In the genomic region with DNA sequence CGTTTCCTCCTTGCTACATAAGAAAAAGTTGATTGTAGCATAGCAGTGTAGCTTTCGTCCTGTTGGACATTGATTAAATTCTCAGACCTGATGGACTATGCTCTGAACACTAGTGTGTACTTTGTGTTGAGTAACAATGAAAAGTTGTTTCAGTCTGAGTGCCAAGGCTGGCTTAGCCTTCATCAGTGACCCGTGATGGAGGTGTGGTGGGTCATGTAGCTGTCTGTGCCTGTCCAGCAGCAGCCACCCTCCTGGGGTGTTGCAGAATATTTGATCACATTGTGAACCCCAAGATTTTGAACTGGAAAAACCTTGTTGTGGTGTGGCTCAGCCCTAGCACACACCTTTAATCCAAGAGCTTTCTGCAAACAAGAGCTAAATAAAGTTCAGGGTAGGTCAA, we compare ENCODE assay signal across 22 mouse cellular contexts.
DNase-seq lines count a peak whose midpoint lies in the region; ATAC-seq and TF ChIP-seq lines count a peak whose summit lies in the region.
"Had no signal": no experiment of that assay in that cellular context is flagged by ENCODE, and none has a peak within 500 bp of the region (broad histone marks: within the 10 kb centered on the region; RNA-seq: fewer than 3 reads in every experiment).

No protein-coding gene starts in this region.

- no peak overlapping the region for H3K4me2 ChIP-seq in stomach, embryonic 15.5 days
- no peak overlapping the region for H3K4me2 ChIP-seq in stomach, postnatal 0 days (replicated peaks; ENCODE audit: low read depth)
- H3K4me2 ChIP-seq in liver, embryonic 13.5 days = no peak overlapping the region
- H3K4me2 ChIP-seq: hindbrain, embryonic 14.5 days; limb, embryonic 15.5 days; midbrain, embryonic 11.5 days had no signal

- no peak overlapping the region for H3K4me3 ChIP-seq in stomach, embryonic 15.5 days (replicated peaks)
- no peak overlapping the region for H3K4me3 ChIP-seq in stomach, postnatal 0 days (ENCODE audit: low read depth, low read length)
- H3K4me3 ChIP-seq in liver, embryonic 13.5 days (replicated peaks) = no peak overlapping the region
- H3K4me3 ChIP-seq: forebrain, embryonic 10.5 days; heart, adult 2 months; limb, embryonic 15.5 days had no signal

- no peak overlapping the region for H3K27ac ChIP-seq in stomach, embryonic 15.5 days
- H3K27ac ChIP-seq in stomach, postnatal 0 days (replicated peaks) = no peak overlapping the region
- peak overlapping the region; percentile 29 for H3K27ac ChIP-seq in liver, embryonic 13.5 days
- H3K27ac ChIP-seq: forebrain, embryonic 10.5 days; heart, adult 2 months; hindbrain, embryonic 14.5 days; limb, embryonic 15.5 days had no signal

- no peaks in the 10 kb centered on the region for H3K27me3 ChIP-seq in stomach, embryonic 15.5 days (replicated peaks)
- H3K27me3 ChIP-seq in stomach, postnatal 0 days (ENCODE audit: control insufficient read depth, insufficient read depth, low read length) = no peaks in the 10 kb centered on the region
- H3K27me3 ChIP-seq in liver, embryonic 13.5 days = no peaks in the 10 kb centered on the region
- H3K27me3 ChIP-seq: limb, embryonic 15.5 days had no signal

- TF ChIP-seq CTCF in stomach, postnatal 0 days (IDR thresholded peaks at IDR 0.05; ENCODE audit: low read depth) = no peak

- TF ChIP-seq EP300 in stomach, postnatal 0 days (optimal IDR thresholded peaks at IDR 0.05) = no peak

- peak; percentile 35; the same call in 1 of the 2 replicates for ATAC-seq in stomach, embryonic 15.5 days (ENCODE audit: insufficient read depth, low FRiP score, low read depth)
- no peak; the same call in 1 of the 2 replicates for ATAC-seq in stomach, postnatal 0 days (ENCODE audit: low FRiP score, low TSS enrichment)
- ATAC-seq in liver, embryonic 13.5 days (ENCODE audit: low read depth) = peak; percentile 74
- ATAC-seq: forebrain, embryonic 16.5 days; inflammation-experienced regulatory T-cells, adult 6 months; lung, postnatal 0 days had no signal

- whole genome bisulfite sequencing in stomach, embryonic 15.5 days = 49% methylated on average over 3 of the region's 3 CpGs
- WGBS in stomach, postnatal 0 days = 44% methylated on average over 3 of the region's 3 CpGs
- WGBS in liver, embryonic 13.5 days (ENCODE audit: insufficient replicate concordance) = 53% methylated on average over 3 of the region's 3 CpGs

- no peak for DNase-seq in stomach, postnatal 0 days (ENCODE audit: low spot score)
- DNase-seq in kidney, postnatal 25 days = peak; percentile 68 to 88
- DNase-seq in liver, embryonic 13.5 days = no peak
- DNase-seq in left cerebral cortex, adult 8-10 months (ENCODE audit: low spot score in 2 of 2) = no peak
- DNase-seq in lung, postnatal 10 days = no peak
- no peak for DNase-seq in urinary bladder, postnatal 25 days (ENCODE audit: low spot score)
- DNase-seq in thymus, adult 18-20 months = no peak
- DNase-seq: cerebellum, adult 11-12 months; cerebellum, postnatal 14 days; gastrocnemius, postnatal 25 days; heart, adult 2 months; layer of hippocampus, adult 9-11 months; left cerebral cortex, postnatal 4 days; thymus, adult 2 months had no signal

- H3K9ac ChIP-seq in stomach, embryonic 15.5 days = no peak overlapping the region
- H3K9ac ChIP-seq in stomach, postnatal 0 days (ENCODE audit: low read length) = no peak overlapping the region
- H3K9ac ChIP-seq in liver, embryonic 13.5 days = no peak overlapping the region
- H3K9ac ChIP-seq: hindbrain, embryonic 14.5 days; limb, embryonic 15.5 days had no signal

- H3K4me1 ChIP-seq in stomach, embryonic 15.5 days = no peaks in the 10 kb centered on the region
- H3K4me1 ChIP-seq in stomach, postnatal 0 days (replicated peaks; ENCODE audit: control insufficient read depth, insufficient read depth) = no peaks in the 10 kb centered on the region
- no peaks in the 10 kb centered on the region for H3K4me1 ChIP-seq in liver, embryonic 13.5 days (replicated peaks)
- H3K4me1 ChIP-seq: limb, embryonic 15.5 days had no signal

- H3K36me3 ChIP-seq in stomach, embryonic 15.5 days = no peaks in the 10 kb centered on the region
- H3K36me3 ChIP-seq in stomach, postnatal 0 days (ENCODE audit: control insufficient read depth, insufficient read depth, low read length) = no peaks in the 10 kb centered on the region
- no peaks in the 10 kb centered on the region for H3K36me3 ChIP-seq in liver, embryonic 13.5 days
- H3K36me3 ChIP-seq: forebrain, embryonic 10.5 days; limb, embryonic 15.5 days had no signal

- H3K9me3 ChIP-seq in stomach, embryonic 15.5 days = no peaks in the 10 kb centered on the region
- no peaks in the 10 kb centered on the region for H3K9me3 ChIP-seq in stomach, postnatal 0 days (ENCODE audit: control insufficient read depth, low read length)
- no peaks in the 10 kb centered on the region for H3K9me3 ChIP-seq in liver, embryonic 13.5 days (replicated peaks)
- H3K9me3 ChIP-seq: forebrain, embryonic 10.5 days; limb, embryonic 15.5 days had no signal

Comparison
In these comparisons a context has a peak if more than half of its experiments do, and no peak if none do; other contexts are left out.
1. DNase-seq: peak in kidney, postnatal 25 days (2 of 2); none in stomach, postnatal 0 days (single experiment), liver, embryonic 13.5 days (single experiment), left cerebral cortex, adult 8-10 months (0 of 2), lung, postnatal 10 days (single experiment), urinary bladder, postnatal 25 days (single experiment) and thymus, adult 18-20 months (0 of 2).